Mouse (Mus musculus): ENCODE measurements around the gene Ccnf.

Gene Ccnf

GRCm38 (mm10) chr17:24251320-24252069 is at the start of gene Ccnf:
Gene Ccnf (minus strand): TSS chr17:24251484.
- DNase-seq (ENCODE audit: low spot score in 2 of 2), result peak; percentile 98

GRCm38 (mm10) chr17:24300651-24301050 is 49.4 kb upstream of the Ccnf start:
- no peak for DNase-seq (ENCODE audit: low spot score in 2 of 2)

DNA sequence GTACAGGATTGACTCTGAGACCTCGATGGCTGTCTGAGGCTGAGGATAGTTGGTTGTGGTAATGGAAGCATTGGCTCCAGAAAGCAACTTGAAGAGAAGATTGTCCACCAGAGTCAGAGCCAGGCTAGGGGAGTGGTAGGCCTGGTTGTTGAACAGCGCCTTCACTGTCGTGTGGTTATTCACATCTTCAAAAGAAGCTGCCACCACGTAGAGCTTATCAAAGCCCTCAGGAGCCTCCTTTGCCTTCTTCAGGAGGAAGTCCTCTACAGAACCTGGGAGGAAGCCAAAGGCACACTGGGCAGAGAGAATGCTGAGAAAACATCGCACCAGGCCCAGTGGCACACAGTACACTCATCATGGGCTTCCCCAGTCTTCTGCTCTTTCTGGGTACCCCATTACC is 38.1 kb upstream of the Ccnf start:
- DNase-seq (ENCODE audit: low spot score in 2 of 2), result no peak

DNA sequence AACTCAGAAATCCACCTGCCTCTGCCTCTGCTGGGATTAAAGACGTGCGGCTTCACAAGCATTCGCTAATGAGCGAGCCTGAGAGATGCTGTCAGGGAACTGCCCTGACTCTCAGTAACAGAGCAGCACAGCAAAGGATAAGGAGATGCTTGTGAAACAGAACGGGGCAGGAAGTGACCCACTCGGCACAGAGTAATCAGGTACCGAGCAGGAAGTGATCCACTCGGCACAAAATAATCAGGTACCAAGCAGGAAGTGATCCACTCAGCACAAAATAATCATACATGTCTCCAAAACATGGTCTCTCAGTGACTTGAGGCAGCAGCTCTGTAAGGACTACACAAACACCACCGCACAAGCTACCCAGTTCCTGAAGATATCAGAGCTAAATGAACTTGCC is 37.2 kb upstream of the Ccnf start:
- no peak for DNase-seq (ENCODE audit: low spot score in 2 of 2)

DNA sequence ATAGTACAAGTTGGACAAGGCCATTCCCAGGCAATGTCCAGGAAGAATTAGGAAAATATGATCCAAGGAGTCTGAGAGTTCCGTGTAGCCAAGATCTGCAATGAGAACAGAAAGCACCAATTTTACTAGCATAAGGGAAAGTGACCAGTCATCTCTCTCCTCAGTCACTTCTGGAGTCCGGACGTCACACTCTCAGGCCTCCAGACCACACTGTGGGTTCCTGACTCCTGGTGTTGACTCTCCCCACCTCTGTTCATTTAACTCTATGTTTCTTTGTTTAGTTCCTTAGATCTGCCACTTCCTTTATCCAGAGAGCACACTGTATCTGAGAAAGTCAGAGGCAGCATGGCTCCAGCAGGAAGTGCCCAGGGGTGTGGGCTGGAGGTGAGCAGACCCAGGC is 34.4 kb upstream of the Ccnf start:
- no peak for DNase-seq (ENCODE audit: low spot score in 2 of 2)

DNA sequence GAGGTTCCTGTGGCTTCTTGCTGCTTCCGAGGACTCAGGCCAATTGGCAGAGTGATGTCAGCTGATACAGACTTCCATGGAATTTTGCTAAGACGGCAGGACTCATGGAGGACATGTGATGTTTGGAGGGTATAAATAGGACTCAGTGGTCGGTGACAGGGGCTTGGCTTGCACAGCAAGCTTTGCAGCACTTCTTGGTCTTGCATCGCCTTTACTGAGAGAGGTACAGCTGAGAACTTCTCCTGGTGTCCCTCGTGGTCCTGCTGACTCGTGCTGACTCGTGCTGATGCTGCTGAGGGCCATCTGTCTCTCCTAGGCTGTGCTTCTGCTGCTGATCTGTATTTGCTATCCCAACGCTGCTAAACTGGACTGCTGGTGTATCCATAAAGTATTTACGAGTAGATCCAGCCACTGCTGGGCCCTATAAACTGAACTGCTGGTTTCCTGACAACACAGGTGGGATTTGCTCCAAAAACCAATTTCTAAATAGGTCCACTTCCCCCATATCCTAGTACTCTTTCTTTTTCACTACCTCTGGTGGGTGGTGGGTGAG is 32.1 kb upstream of the Ccnf start:
- DNase-seq (ENCODE audit: low spot score in 2 of 2), result no peak

- DNase-seq (ENCODE audit: low spot score in 2 of 2), result no peak
These were observed 31.4 kb upstream of the Ccnf start for GRCm38 (mm10) chr17:24282637-24283036.

DNA sequence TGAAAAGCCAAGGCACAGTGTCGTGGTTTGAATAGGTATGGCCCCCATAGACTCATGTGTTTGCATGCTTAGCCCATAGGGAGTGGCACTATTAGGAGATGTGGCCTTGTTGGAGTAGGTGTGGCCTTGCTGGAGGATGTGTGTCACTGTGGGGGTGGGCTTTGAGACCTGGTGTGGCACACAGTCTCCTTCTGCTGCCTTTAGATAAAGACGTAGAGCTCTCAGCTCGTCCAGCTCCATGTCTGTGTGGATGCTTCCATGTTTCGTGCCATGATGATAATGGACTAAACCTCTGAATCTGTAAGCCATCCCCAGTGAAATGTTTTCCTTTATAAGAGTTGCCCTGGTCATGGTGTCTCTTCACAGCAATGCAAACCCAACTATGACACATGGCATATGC is 28.6 kb upstream of the Ccnf start:
- DNase-seq (ENCODE audit: low spot score in 2 of 2), result no peak

DNA sequence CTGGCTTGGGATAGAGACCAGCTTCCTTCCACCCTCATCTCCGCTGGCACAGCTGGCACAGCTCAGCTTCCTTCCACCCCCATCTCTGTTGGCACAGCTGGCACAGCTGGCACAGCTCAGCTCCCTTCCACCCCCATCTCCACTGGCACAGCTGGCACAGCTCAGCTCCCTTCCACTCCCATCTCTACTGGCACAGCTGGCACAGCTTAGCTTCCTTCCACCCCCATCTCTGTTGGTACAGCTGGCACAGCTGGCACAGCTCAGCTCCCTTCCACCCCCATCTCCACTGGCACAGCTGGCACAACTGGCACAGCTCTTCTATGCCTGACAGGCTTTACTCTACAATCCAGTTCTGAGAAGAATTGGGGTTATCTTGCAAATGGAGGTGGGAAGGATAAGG is 15.8 kb upstream of the Ccnf start:
- DNase-seq (ENCODE audit: low spot score in 2 of 2), result no peak

DNA sequence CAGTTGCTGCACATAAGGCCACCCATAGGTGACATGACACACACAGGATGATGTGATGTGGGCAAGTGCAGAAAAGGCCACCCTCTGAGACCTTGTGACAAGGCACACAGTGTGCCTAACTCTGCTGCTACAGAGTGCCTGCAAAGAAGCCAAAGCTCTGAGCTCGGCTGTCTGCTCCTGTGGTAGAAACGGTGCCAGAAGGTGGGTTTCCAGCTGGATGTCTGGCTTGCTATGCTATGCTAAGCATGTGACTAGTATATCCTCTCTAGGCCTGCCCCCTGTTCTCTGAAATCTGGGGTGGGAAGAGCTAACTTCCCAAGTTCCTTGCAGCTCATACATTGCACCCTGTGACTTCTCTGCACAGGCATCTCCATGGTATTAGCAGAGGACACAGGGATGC is 13.5 kb upstream of the Ccnf start:
- no peak for DNase-seq (ENCODE audit: low spot score in 2 of 2)

- no peak for DNase-seq (ENCODE audit: low spot score in 2 of 2)
These were observed 9.2 kb upstream of the Ccnf start for GRCm38 (mm10) chr17:24260516-24260915.

DNA sequence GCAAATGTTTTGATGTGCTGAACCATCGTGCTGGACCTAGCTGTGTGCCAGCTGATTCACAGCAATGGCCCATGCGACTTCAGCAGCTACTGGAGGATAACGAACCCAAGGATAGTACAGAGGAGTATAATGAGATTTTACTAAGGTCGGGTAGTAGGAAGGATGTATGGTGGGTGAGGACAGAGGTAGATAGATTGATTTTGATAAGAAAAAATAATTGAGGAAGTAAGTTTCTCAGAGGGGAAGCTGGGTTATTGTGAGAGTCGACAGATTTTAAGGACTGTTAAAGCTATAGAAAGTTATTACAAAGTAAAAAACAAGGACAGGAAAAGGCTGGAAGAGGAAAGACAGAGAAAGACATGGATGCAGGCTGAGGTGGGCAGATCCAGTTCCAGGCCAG is 8.4 kb upstream of the Ccnf start:
- no peak for DNase-seq (ENCODE audit: low spot score in 2 of 2)

GRCm38 (mm10) chr17:24258981-24259380 is 7.7 kb upstream of the Ccnf start:
- no peak for DNase-seq (ENCODE audit: low spot score in 2 of 2)

GRCm38 (mm10) chr17:24252329-24252728 is 1.0 kb upstream of the Ccnf start:
- no peak for DNase-seq (ENCODE audit: low spot score in 2 of 2)

GRCm38 (mm10) chr17:24250988-24251319 is 330 bp downstream of the Ccnf start:
- DNase-seq (ENCODE audit: low spot score in 2 of 2), result no peak

GRCm38 (mm10) chr17:24248641-24249040 is 2.6 kb downstream of the Ccnf start:
- DNase-seq (ENCODE audit: low spot score in 2 of 2), result no peak

GRCm38 (mm10) chr17:24244061-24244460 is 7.2 kb downstream of the Ccnf start:
- DNase-seq (ENCODE audit: low spot score in 2 of 2), result no peak

- DNase-seq (ENCODE audit: low spot score in 2 of 2), result peak in 1 of 2 experiments; percentile 29
These were observed 7.8 kb downstream of the Ccnf start for GRCm38 (mm10) chr17:24243311-24243969.

DNA sequence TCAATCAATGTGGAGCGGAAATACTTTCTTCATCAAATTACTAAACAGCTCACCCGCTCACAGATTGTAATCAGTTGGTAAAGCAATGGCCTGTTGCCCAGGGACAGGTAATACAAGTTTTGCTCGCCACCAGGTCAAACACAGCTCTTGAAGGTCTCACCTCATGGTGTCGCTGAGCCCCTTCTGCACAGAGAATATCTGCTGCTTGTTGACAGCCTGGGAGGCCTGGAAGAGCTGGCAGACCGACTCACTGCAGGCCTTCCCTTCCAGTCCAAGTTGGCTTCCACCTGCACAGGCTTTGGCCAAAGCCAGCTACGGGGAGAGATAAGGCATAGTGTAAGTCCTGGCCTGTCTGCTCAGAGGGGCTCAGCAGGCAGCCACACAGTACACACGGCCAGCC is 14.4 kb downstream of the Ccnf start:
- no peak for DNase-seq (ENCODE audit: low spot score in 2 of 2)

DNA sequence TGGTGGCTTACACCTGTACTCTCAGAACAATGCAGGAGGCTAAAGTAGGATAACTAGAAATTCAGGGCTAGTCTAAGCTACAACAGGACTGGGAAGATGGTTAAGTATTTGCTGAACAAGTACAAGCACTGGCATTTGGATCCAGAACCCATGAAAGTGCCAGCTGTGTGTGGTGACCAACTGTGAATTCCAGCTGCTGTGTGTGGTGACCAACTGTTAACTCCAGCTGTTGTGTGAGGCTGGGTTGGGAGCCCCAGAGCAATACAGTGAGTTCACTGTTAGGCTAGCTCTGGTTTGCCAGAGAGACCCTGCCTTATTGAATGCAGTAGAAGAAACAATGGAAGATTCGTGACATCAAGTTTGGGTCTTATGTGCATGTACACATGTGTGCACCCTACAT is 14.8 kb downstream of the Ccnf start:
- DNase-seq (ENCODE audit: low spot score in 2 of 2), result no peak

GRCm38 (mm10) chr17:24227941-24228340 is 23.3 kb downstream of the Ccnf start:
- DNase-seq (ENCODE audit: low spot score in 2 of 2), result no peak

DNA sequence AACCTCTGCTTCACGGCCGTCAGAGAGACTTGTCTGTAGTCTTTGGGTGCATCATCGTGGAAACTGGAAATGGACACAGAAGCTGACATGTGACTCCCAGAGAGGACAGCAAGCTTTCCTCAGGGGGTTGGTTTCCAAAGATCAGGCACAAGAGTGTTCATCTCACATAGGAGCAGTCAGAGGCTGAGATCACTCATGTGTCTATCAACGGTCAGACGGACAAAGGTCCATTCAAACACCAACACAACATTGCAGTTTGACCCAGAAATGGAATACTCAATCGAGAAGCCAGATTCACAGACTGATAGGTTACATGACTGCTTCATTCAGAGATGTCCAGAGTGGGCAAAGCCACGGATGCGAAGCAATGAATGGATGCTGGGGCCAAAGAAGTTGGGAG is 24.6 kb downstream of the Ccnf start:
- DNase-seq (ENCODE audit: low spot score in 2 of 2), result no peak

GRCm38 (mm10) chr17:24225851-24226250 is 25.4 kb downstream of the Ccnf start:
- DNase-seq (ENCODE audit: low spot score in 2 of 2), result peak; percentile 30 to 52

Measured in spleen, postnatal 36 days (tissue).